Mouse (Mus musculus): ENCODE results near the gene Cib4. TPM values are rescaled to one million over a fixed set of nuclear protein-coding genes. Genes with fewer than 3 reads are reported as not detected.

The Cib4 gene
- polyA plus RNA-seq (2012; rRNA removed) = not detected in 2 replicates
- not detected in 2 replicates for polyA plus RNA-seq (2014; fragmentation: Nextera tagmentation; extraction: Ambion mirVana)

- Histone ChIP-seq H3K9ac (replicated peaks) (no peak within 1 kb of the TSS), H3K27ac (no peak within 1 kb of the TSS), H3K9me3 (ENCODE audit: control insufficient read depth, low read length) (no peaks in the 10 kb centered on the region), H3K36me3 (replicated peaks; ENCODE audit: control insufficient read depth, insufficient read depth, low read depth) (no peaks in the 10 kb centered on the region), H3K4me3 (ENCODE audit: insufficient read depth in 1 of 2, low read depth in 2 of 2, low read length in 2 of 2) (no peak within 1 kb of the TSS), H3K4me2 (ENCODE audit: low read depth) (no peak within 1 kb of the TSS), H3K4me1 (replicated peaks; ENCODE audit: control insufficient read depth in 2 of 2, insufficient read depth in 2 of 2, low read length in 1 of 2) (no peaks in the 10 kb centered on the region), H3K27me3 (ENCODE audit: control insufficient read depth, insufficient read depth, low read length) (no peaks in the 10 kb centered on the region)
- 30% methylated on average over 2 of the region's 2 CpGs for WGBS (ENCODE audit: insufficient replicate concordance)
- no peak for DNase-seq (ENCODE audit: low read depth in 3 of 3, low spot score in 3 of 3)
- TF ChIP-seq EP300 (IDR thresholded peaks at IDR 0.05; ENCODE audit: low read depth) (no peak), CTCF (IDR thresholded peaks at IDR 0.05; ENCODE audit: low read depth) (no peak)
- ATAC-seq (ENCODE audit: insufficient read depth) = no peak
These were observed at the start of gene Cib4 for GRCm38 (mm10) chr5:30545698-30546097. Gene Cib4 (minus strand): TSS chr5:30545836.

GRCm38 (mm10) chr5:30594953-30595560 is 49.4 kb upstream of the Cib4 start:
- no peak for DNase-seq (ENCODE audit: low read depth in 3 of 3, low spot score in 3 of 3)
- WGBS (ENCODE audit: insufficient replicate concordance) = 46% methylated on average over 6 of the region's 6 CpGs

GRCm38 (mm10) chr5:30593811-30594504 is 48.3 kb upstream of the Cib4 start:
- Histone ChIP-seq H3K27ac (no peak overlapping the region), H3K4me3 (ENCODE audit: insufficient read depth in 1 of 2, low read depth in 2 of 2, low read length in 2 of 2) (no peak overlapping the region), H3K36me3 (replicated peaks; ENCODE audit: control insufficient read depth, insufficient read depth, low read depth) (no peaks in the 10 kb centered on the region), H3K9me3 (ENCODE audit: control insufficient read depth, low read length) (no peaks in the 10 kb centered on the region), H3K4me1 (replicated peaks; ENCODE audit: control insufficient read depth in 2 of 2, insufficient read depth in 2 of 2, low read length in 1 of 2) (no peaks in the 10 kb centered on the region), H3K9ac (replicated peaks) (no peak overlapping the region), H3K4me2 (ENCODE audit: low read depth) (no peak overlapping the region), H3K27me3 (ENCODE audit: control insufficient read depth, insufficient read depth, low read length) (peaks cover 16% of the 10 kb centered on the region)
- ATAC-seq (ENCODE audit: insufficient read depth) (no peak), DNase-seq (ENCODE audit: low read depth in 3 of 3, low spot score in 3 of 3) (no peak)
- no peak for TF ChIP-seq EP300 (IDR thresholded peaks at IDR 0.05; ENCODE audit: low read depth)
- WGBS (ENCODE audit: insufficient replicate concordance) = 41% methylated on average over 10 of the region's 10 CpGs

More at GRCm38 (mm10) chr5:30594953-30595560, 49.4 kb upstream of the Cib4 start:
- no peak overlapping the region for H3K4me3 ChIP-seq (ENCODE audit: insufficient read depth in 1 of 2, low read depth in 2 of 2, low read length in 2 of 2)
- H3K27ac ChIP-seq = no peak overlapping the region
- no peaks in the 10 kb centered on the region for H3K9me3 ChIP-seq (ENCODE audit: control insufficient read depth, low read length)
- H3K27me3 ChIP-seq (ENCODE audit: control insufficient read depth, insufficient read depth, low read length) = peaks cover 6% of the 10 kb centered on the region; the same call in 1 of the 2 replicates
- H3K9ac ChIP-seq (replicated peaks) = no peak overlapping the region
- no peaks in the 10 kb centered on the region for H3K4me1 ChIP-seq (replicated peaks; ENCODE audit: control insufficient read depth in 2 of 2, insufficient read depth in 2 of 2, low read length in 1 of 2)
- ATAC-seq (ENCODE audit: insufficient read depth) = no peak
- TF ChIP-seq CTCF (IDR thresholded peaks at IDR 0.05; ENCODE audit: low read depth) = no peak
- TF ChIP-seq EP300 (IDR thresholded peaks at IDR 0.05; ENCODE audit: low read depth) = no peak
- no peak overlapping the region for H3K4me2 ChIP-seq (ENCODE audit: low read depth)
- H3K36me3 ChIP-seq (replicated peaks; ENCODE audit: control insufficient read depth, insufficient read depth, low read depth) = no peaks in the 10 kb centered on the region

DNA sequence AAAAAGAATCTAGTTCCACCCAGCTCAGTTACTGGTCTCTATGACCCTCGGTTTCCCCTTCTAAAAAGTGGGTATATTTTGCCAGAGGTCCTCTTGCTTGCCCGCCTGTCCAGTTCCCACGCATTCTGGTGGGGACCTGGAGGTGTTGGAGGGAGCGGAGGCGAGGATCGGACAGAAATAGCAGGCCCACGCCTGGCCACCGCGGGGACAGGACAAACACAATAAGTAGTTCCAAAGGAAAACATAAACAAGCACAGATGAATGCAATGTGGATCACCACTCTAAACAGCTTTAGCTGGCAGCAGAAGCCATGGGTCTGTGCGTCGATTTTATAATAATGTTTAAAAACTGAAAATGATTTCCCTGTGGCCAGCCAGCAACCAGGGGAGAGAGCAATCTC is 47.7 kb upstream of the Cib4 start:
- Histone ChIP-seq H3K36me3 (replicated peaks; ENCODE audit: control insufficient read depth, insufficient read depth, low read depth) (no peaks in the 10 kb centered on the region), H3K27ac (no peak overlapping the region), H3K4me1 (replicated peaks; ENCODE audit: control insufficient read depth in 2 of 2, insufficient read depth in 2 of 2, low read length in 1 of 2) (no peaks in the 10 kb centered on the region), H3K4me2 (ENCODE audit: low read depth) (no peak overlapping the region), H3K27me3 (ENCODE audit: control insufficient read depth, insufficient read depth, low read length) (peaks cover 22% of the 10 kb centered on the region), H3K9ac (replicated peaks) (no peak overlapping the region), H3K4me3 (ENCODE audit: insufficient read depth in 1 of 2, low read depth in 2 of 2, low read length in 2 of 2) (no peak overlapping the region), H3K9me3 (ENCODE audit: control insufficient read depth, low read length) (no peaks in the 10 kb centered on the region)
- ATAC-seq (ENCODE audit: insufficient read depth) (no peak), DNase-seq (ENCODE audit: low read depth in 3 of 3, low spot score in 3 of 3) (no peak)
- TF ChIP-seq EP300 (IDR thresholded peaks at IDR 0.05; ENCODE audit: low read depth) (no peak), CTCF (IDR thresholded peaks at IDR 0.05; ENCODE audit: low read depth) (no peak)
- 55% methylated on average over 11 of the region's 11 CpGs for WGBS (ENCODE audit: insufficient replicate concordance)

DNA sequence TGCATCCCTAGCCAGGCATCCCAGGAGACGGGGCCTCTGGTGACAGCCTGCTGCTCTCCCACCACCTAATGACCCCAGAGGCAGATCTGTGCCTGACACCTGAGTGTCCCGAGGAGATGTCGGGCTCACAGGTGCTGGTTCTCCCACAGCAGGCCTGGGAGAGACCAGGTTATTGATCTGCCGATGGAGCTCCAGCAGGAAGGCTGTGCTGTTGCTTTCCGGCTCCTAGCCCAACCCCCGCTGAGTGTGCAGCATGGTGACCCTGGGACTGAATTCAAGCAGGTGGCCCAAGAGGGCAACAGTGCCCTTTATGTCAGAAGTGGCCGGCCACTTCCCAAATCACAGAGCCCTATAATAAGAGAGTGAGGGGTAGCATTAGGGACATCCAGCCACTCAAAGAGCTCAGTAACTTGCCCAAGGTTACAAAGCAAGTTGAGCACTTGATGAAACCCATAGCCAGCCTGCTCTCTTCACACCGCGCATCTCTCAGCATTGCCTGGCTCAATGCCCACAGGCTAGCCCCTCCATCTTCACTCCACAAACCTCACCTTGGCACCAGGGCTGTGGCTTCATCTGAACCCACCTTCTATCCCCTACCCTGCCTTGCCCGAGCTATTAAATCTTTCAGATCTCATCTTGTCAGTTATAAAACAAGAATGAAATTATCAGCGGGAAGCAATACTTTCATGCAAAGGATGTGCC is 46.8 kb upstream of the Cib4 start:
- no peaks in the 10 kb centered on the region for H3K9me3 ChIP-seq (ENCODE audit: control insufficient read depth, low read length)
- TF ChIP-seq CTCF (IDR thresholded peaks at IDR 0.05; ENCODE audit: low read depth) = no peak
- TF ChIP-seq EP300 (IDR thresholded peaks at IDR 0.05; ENCODE audit: low read depth) = no peak
- ATAC-seq (ENCODE audit: insufficient read depth) = no peak
- DNase-seq (ENCODE audit: low read depth in 3 of 3, low spot score in 3 of 3) = no peak
- H3K9ac ChIP-seq (replicated peaks) = no peak overlapping the region
- peaks cover 32% of the 10 kb centered on the region for H3K27me3 ChIP-seq (ENCODE audit: control insufficient read depth, insufficient read depth, low read length)
- no peaks in the 10 kb centered on the region for H3K36me3 ChIP-seq (replicated peaks; ENCODE audit: control insufficient read depth, insufficient read depth, low read depth)
- 60% methylated on average over 11 of the region's 11 CpGs for WGBS (ENCODE audit: insufficient replicate concordance)
- H3K27ac ChIP-seq = no peak overlapping the region
- H3K4me2 ChIP-seq (ENCODE audit: low read depth) = no peak overlapping the region
- H3K4me3 ChIP-seq (ENCODE audit: insufficient read depth in 1 of 2, low read depth in 2 of 2, low read length in 2 of 2) = no peak overlapping the region
- no peaks in the 10 kb centered on the region for H3K4me1 ChIP-seq (replicated peaks; ENCODE audit: control insufficient read depth in 2 of 2, insufficient read depth in 2 of 2, low read length in 1 of 2)
